Mouse (Mus musculus): ENCODE measurements around the gene Ppef1.

Ppef1 gene

DNA sequence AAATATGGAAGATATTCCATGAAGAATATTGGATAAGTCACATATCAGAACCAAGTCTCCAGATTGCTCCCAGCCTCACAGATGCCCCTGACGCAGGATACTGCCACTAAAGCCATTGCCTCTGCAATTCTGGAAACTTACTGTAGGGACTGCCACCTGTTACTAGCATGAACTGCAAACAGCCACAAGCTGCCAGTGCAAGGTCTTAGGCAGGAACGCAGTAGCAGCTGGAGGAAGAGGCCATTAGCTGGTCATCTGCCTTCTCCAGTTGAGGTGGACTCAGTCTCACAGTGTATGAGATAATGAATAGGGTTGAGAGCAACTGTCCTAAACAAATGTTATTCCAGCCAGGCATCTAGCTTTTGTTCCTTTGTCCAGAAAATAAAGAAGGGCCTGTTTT lies 137.5 kb downstream of the Ppef1 start:
- DNase-seq (ENCODE audit: low spot score) = no peak

DNA sequence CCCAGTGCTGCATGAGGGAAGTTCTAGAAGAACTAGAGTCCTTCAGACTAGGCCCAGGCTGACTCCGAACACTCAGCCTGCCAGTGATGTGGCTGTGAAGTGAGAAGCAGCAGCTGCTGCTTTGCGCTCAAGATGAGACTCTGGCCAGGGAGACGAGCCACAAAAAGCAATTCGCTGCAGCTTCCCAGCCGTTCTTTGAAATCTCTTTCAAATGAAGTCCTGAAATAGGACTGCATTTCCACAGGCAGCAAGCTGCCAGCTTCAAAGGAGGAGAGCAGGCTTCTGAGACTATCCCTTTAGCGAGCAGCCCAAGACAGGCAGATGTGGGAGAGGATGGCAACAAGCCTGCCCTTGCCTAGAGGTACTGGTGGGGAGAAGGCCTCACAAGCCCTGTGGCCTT lies 142.6 kb downstream of the Ppef1 start:
- no peak for DNase-seq (ENCODE audit: low spot score)

DNA sequence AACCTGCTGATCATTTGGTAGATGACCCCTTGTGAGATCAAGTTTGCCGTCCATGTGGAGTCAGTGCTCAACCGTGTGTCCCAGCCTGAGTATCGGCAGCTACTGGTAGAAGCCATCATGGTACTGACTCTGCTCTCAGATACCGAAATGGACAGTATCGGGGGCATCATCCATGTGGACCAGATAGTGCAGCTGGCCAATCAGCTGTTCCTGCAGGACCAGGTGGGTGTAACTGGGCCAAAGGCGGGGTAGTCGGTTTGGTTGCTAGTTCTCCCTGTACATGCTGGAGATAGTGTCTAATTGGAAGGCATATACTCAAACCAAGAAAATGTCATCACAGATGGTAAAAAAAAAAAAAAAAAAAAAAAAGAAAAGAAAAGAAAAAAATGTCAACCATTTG lies 145.4 kb downstream of the Ppef1 start:
- no peak for DNase-seq (ENCODE audit: low spot score)

DNA sequence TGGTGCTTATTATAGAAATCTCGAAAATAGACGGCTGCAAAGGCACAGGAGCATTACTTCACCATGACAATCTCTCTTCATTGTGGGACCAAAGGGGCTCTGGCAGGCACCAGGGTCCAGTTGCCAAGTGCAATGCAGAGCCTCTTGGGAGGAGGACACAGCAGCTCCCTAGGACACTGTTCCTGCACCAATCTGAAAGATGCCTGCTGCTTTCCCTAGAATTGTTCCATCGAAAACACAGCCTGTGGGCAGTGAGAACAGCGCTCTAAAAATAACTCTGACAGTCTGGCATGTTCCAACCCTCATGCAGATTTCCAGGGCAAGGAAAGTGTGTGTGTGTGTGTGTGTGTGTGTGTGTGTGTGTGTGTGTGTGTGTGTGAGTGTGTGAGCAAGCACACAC lies 147.0 kb downstream of the Ppef1 start:
- no peak for DNase-seq (ENCODE audit: low spot score)

DNA sequence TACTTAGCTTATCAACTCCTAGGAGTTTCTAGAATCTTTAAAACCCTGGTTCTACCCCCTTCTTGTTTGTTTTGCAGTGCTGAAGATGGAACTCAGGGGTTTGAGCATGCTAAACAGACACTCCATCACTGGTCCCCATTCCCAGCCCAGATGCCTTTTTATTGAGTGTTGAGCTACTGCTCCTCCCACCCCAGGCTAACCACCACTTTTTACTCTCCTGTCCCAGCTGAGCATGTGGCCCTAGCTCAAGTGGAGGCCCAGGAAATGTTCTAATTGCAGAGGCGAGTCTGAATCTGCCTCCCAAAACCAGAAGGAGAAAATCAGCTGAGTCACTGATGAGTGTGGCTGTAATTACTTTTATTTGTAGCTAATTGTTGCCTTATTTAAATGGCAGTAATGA lies 150.5 kb downstream of the Ppef1 start:
- DNase-seq (ENCODE audit: low spot score) = no peak

DNA sequence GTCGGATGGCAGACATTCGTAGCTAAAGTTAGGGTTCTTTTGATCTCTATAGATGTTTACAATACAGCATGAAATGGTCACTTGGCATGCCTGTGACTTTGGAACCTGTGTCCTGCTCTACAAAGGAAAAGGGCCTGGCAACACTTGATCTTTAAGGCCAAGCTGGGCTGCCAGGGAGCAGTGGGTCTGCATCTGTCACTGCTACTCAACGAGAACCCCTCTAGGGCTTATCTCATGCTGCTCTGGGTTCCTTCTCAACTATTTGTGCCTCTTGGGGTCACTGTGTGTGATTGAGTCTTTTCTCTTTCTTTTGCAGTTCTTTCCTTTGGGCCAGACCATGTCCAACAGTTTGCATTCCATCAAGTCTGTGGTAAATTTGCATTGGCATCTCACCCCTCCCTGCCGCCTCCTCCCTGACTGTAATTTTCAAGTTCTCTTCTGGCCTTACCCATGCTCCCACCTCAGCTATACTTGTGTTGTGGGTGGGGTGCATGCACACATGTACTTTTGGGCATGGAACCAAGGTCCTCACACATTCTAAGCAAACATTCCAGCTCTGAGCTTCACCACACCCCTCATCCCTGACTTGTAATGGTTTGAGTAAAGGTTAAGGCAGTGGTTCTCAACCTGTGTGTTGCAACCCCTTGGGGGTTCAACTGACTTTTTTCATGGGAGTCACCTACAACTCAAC lies 151.3 kb downstream of the Ppef1 start:
- no peak for DNase-seq (ENCODE audit: low spot score)

DNA sequence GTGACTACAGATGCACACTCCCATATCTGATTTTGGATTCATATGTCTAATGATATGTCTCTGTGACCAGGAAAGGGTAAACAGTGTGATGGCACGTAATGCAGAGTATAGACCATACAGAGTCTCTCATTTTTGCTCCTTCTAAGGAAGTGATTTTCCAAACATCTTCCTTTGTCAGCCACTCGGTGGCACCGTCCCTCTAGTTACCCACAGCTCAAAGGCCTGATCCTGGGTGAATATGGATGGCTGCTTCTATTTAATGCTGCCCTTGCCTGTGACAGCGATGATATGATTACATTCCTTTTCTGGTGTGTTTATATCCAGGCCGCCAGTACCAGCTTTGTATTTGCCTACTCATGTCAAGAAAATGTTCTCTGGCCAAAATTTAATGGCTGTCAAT lies 152.0 kb downstream of the Ppef1 start:
- no peak for DNase-seq (ENCODE audit: low spot score)

All from urinary bladder, postnatal 10 days (tissue).